Mouse (Mus musculus) megakaryocyte progenitor cell, adult 5-6 weeks (primary cell): ENCODE results near the gene Csrnp3. TPM values are rescaled to one million over a fixed set of nuclear protein-coding genes. Genes with fewer than 3 reads are reported as not detected.
"Not testable (repeated sequence)": the region's sequence is repeated elsewhere in the genome, so short reads cannot be mapped to it uniquely, and the experiment has no call there.

ENCODE experiments used
- ATAC-seq: replicated peaks from 2 replicates; pipeline ENCODE4 v1.8.0; 2016; ENCODE audit warnings: mild to moderate bottlenecking, moderate TSS enrichment, inconsistent platforms; ENCODE audit not compliant: poor library complexity
- total RNA-seq, 2 experiments: library from RNA; stranded (forward) in 1 of 2; stranded (reverse) in 1 of 2; fragments of 157-497, 149-512 nt in 1 of 2; fragments of 200-1000 nt in 1 of 2; gene quantifications; 2 replicates each; pipeline versions ENCODE4 v1.2.3 to v1.2.4; 2015 to 2017

Csrnp3 gene
- total RNA-seq (2015) (not detected in 2 replicates), total RNA-seq (2017) (0.07 TPM in 1 of 2 replicates, not detected in the other)

GRCm38 (mm10) chr2:65845551-65845950, at the start of gene Csrnp3:
Gene Csrnp3 (plus strand): TSS chr2:65845767.
- ATAC-seq, result no peak

GRCm38 (mm10) chr2:65801054-65801709, 44.4 kb upstream of the Csrnp3 start:
- ATAC-seq, result peak; percentile 93

- ATAC-seq, result no peak
Measured at GRCm38 (mm10) chr2:65806556-65806955, 39.0 kb upstream of the Csrnp3 start.

- not testable (repeated sequence) for ATAC-seq
Measured at GRCm38 (mm10) chr2:65811203-65811602, 34.4 kb upstream of the Csrnp3 start.

GRCm38 (mm10) chr2:65818080-65818796, 27.3 kb upstream of the Csrnp3 start:
- peak; percentile 89 for ATAC-seq

GRCm38 (mm10) chr2:65820114-65820769, 25.3 kb upstream of the Csrnp3 start:
- peak; percentile 58 for ATAC-seq

GRCm38 (mm10) chr2:65826314-65826713, 19.3 kb upstream of the Csrnp3 start:
- no peak for ATAC-seq

GRCm38 (mm10) chr2:65826801-65827200, 18.8 kb upstream of the Csrnp3 start:
- ATAC-seq, result no peak

GRCm38 (mm10) chr2:65828699-65829098, 16.9 kb upstream of the Csrnp3 start:
- ATAC-seq, result no peak

GRCm38 (mm10) chr2:65832738-65833395, 12.7 kb upstream of the Csrnp3 start:
- ATAC-seq, result no peak

GRCm38 (mm10) chr2:65833421-65833820, 12.1 kb upstream of the Csrnp3 start:
- no peak for ATAC-seq

- ATAC-seq, result no peak
Measured at GRCm38 (mm10) chr2:65841606-65842005, 4.0 kb upstream of the Csrnp3 start.

- no peak for ATAC-seq
Measured at GRCm38 (mm10) chr2:65842356-65842755, 3.2 kb upstream of the Csrnp3 start.

- ATAC-seq, result no peak
Measured at GRCm38 (mm10) chr2:65846000-65846755, 611 bp downstream of the Csrnp3 start.

- ATAC-seq, result no peak
Measured at GRCm38 (mm10) chr2:65847463-65848110, 2.0 kb downstream of the Csrnp3 start.

- no peak for ATAC-seq
Measured at GRCm38 (mm10) chr2:65848706-65849105, 3.1 kb downstream of the Csrnp3 start.

GRCm38 (mm10) chr2:65850282-65850681, 4.7 kb downstream of the Csrnp3 start:
- ATAC-seq, result not testable (repeated sequence)

- peak; percentile 76 for ATAC-seq
Measured at GRCm38 (mm10) chr2:65856791-65857190, 11.2 kb downstream of the Csrnp3 start.

GRCm38 (mm10) chr2:65859767-65860727, 14.5 kb downstream of the Csrnp3 start:
- no peak for ATAC-seq
